Mouse (Mus musculus) intestine, postnatal 0 days (tissue): Measurements from ENCODE around the gene Cox6b2. TPM values are rescaled to one million over a fixed set of nuclear protein-coding genes. Genes with fewer than 3 reads are reported as not detected.

Source experiments
- ATAC-seq: fragments of 200-750 bp; cut with Nextera tagmentation; 2 replicates; pipeline ENCODE4 v1.8.0; 2017; ENCODE audit warnings: mild to moderate bottlenecking, moderate TSS enrichment, moderate library complexity
- H3K27ac ChIP-seq: fragments of 300-500 bp; sonication (generic); 2 replicates; pipeline ENCODE4 v1.5.1; 2014; ENCODE audit warnings: mild to moderate bottlenecking, low read depth, low read length, moderate library complexity
- H3K27me3 ChIP-seq: fragments of 300-500 bp; sonication (generic); replicated peaks from 2 replicates; pipeline ENCODE4 v1.6.1; 2014; ENCODE audit warnings: low read length, mixed read lengths; ENCODE audit not compliant: control insufficient read depth, insufficient read depth
- H3K36me3 ChIP-seq: fragments of 300-500 bp; sonication (generic); 2 replicates; pipeline ENCODE4 v1.6.1; 2014; ENCODE audit warnings: mild to moderate bottlenecking, moderate library complexity; ENCODE audit not compliant: control insufficient read depth, insufficient read depth
- H3K4me1 ChIP-seq: fragments of 300-500 bp; sonication (generic); replicated peaks from 2 replicates; pipeline ENCODE4 v1.6.1; 2014; ENCODE audit warnings: antibody characterized with exemption, low read length, mixed read lengths; ENCODE audit not compliant: control insufficient read depth, insufficient read depth
- H3K4me2 ChIP-seq: fragments of 300-500 bp; sonication (generic); replicated peaks from 2 replicates; pipeline ENCODE4 v1.6.1; 2014; ENCODE audit warnings: low read depth, mild to moderate bottlenecking, moderate library complexity
- H3K4me3 ChIP-seq: fragments of 300-500 bp; sonication (generic); 2 replicates; pipeline ENCODE4 v1.5.1; 2014; ENCODE audit warnings: low read depth, low read length
- H3K9ac ChIP-seq: fragments of 300-500 bp; sonication (generic); 2 replicates; pipeline ENCODE4 v1.6.1; 2014; ENCODE audit warnings: mild to moderate bottlenecking, low read depth, low read length
- H3K9me3 ChIP-seq: fragments of 300-500 bp; sonication (generic); 2 replicates; pipeline ENCODE4 v1.6.1; 2016; ENCODE audit warnings: mixed run types; ENCODE audit not compliant: control insufficient read depth
- CTCF ChIP-seq: sonication (generic); IDR thresholded peaks from 2 replicates; pipeline ENCODE4 v1.5.1; 2016; ENCODE audit warnings: low read depth, mild to moderate bottlenecking, control low read depth, antibody characterized with exemption, moderate library complexity
- WGBS: fragments of 180-500 bp; shearing (Covaris S2); extraction: QIAGEN DNeasy Blood & Tissue Kit; methylation state at CpG from one replicate; pipeline ENCODE4 v1.1.7; 2014; 5-methylcytosine and 5-hydroxymethylcytosine counted together
- polyA plus RNA-seq: library from polyadenylated mRNA; unstranded; fragments of >200 nt; fragmentation: Nextera tagmentation; extraction: Ambion mirVana; gene quantifications from 2 replicates; pipeline ENCODE4 v1.2.1, GENCODE M21; 2015

The Cox6b2 gene
- polyA plus RNA-seq, 1 experiment from 2014 or later: 48.5 TPM

- H3K27me3 ChIP-seq: no peaks in the 10 kb centered on the region
- H3K9me3 ChIP-seq: no peaks in the 10 kb centered on the region
- no peak overlapping the region for H3K4me2 ChIP-seq
- H3K27ac ChIP-seq: no peak overlapping the region
- TF ChIP-seq CTCF: peak; percentile 77
- H3K4me3 ChIP-seq: no peak overlapping the region
- H3K36me3 ChIP-seq: peaks cover 26% of the 10 kb centered on the region
- no peaks in the 10 kb centered on the region for H3K4me1 ChIP-seq
- no peak for ATAC-seq
- no peak overlapping the region for H3K9ac ChIP-seq
- 51% methylated on average over 18 of the region's 18 CpGs for WGBS
These were observed 47.8 kb downstream of the Cox6b2 start for GRCm38 (mm10) chr7:4705098-4705497.

GRCm38 (mm10) chr7:4703195-4703594 lies 49.7 kb downstream of the Cox6b2 start:
- Histone ChIP-seq H3K4me3 (no peak overlapping the region), H3K9me3 (no peaks in the 10 kb centered on the region), H3K36me3 (peaks cover 20% of the 10 kb centered on the region), H3K27ac (no peak overlapping the region), H3K9ac (no peak overlapping the region), H3K4me2 (no peak overlapping the region), H3K27me3 (no peaks in the 10 kb centered on the region), H3K4me1 (no peaks in the 10 kb centered on the region)
- 89% methylated on average over 7 of the region's 7 CpGs for WGBS
- no peak for ATAC-seq
- 0 out of 2 replicates have a peak, but pooled peaks have one; percentile 15 for TF ChIP-seq CTCF

GRCm38 (mm10) chr7:4702334-4702733 lies 50.6 kb downstream of the Cox6b2 start:
- Histone ChIP-seq H3K9ac (no peak overlapping the region), H3K9me3 (no peaks in the 10 kb centered on the region), H3K4me3 (no peak overlapping the region), H3K4me2 (no peak overlapping the region), H3K4me1 (no peaks in the 10 kb centered on the region), H3K36me3 (peaks cover 13% of the 10 kb centered on the region; the same call in 1 of the 2 replicates), H3K27ac (no peak overlapping the region), H3K27me3 (no peaks in the 10 kb centered on the region)
- no peak for TF ChIP-seq CTCF
- no peak for ATAC-seq
- 66% methylated on average over 8 of the region's 8 CpGs for WGBS

Other genes starting within 250 kb of the Cox6b2 start
- 20.1 and 24.3 TPM in 2 replicates for gene Tnnt1, start 236.7 kb downstream of the Cox6b2 start, polyA plus RNA-seq
- 1.1 TPM in 2 replicates for gene Tnni3, start 228.9 kb downstream of the Cox6b2 start, polyA plus RNA-seq
- 0.33 and 0.54 TPM in 2 replicates for gene Dnaaf3, start 220.6 kb downstream of the Cox6b2 start, polyA plus RNA-seq
- 5.3 and 5.7 TPM in 2 replicates for gene Syt5, start 205.6 kb downstream of the Cox6b2 start, polyA plus RNA-seq
- 16.7 and 17.1 TPM in 2 replicates for gene Ptprh, start 149.1 kb downstream of the Cox6b2 start, polyA plus RNA-seq
- 25.1 and 31.4 TPM in 2 replicates for gene Tmem86b, start 121.7 kb downstream of the Cox6b2 start, polyA plus RNA-seq
- gene Ppp6r1, start 94.1 kb downstream of the Cox6b2 start, polyA plus RNA-seq: 4.7 and 5.8 TPM in 2 replicates
- gene Hspbp1, start 68.0 kb downstream of the Cox6b2 start, polyA plus RNA-seq: 43.3 and 45.6 TPM in 2 replicates
- gene Brsk1, start 62.5 kb downstream of the Cox6b2 start, polyA plus RNA-seq: 0.89 and 0.98 TPM in 2 replicates
- 20.7 and 21.5 TPM in 2 replicates for gene Tmem150b, start 27.8 kb downstream of the Cox6b2 start, polyA plus RNA-seq
- 35.8 and 40.2 TPM in 2 replicates for gene Kmt5c, start 13.0 kb downstream of the Cox6b2 start, polyA plus RNA-seq
- gene Fam71e2, start 18.2 kb upstream of the Cox6b2 start, polyA plus RNA-seq: not detected in 2 replicates
- 0.12 and 0.30 TPM in 2 replicates for gene Il11, start 29.8 kb upstream of the Cox6b2 start, polyA plus RNA-seq
- 0.59 TPM in 1 of 2 replicates, not detected in the other for gene Tmem190, start 29.8 kb upstream of the Cox6b2 start, polyA plus RNA-seq
- gene Tmem238, start 36.6 kb upstream of the Cox6b2 start, polyA plus RNA-seq: 74.3 and 75.5 TPM in 2 replicates
- 419 and 467 TPM in 2 replicates for gene Rpl28, start 39.8 kb upstream of the Cox6b2 start, polyA plus RNA-seq
- gene Ube2s, start 59.5 kb upstream of the Cox6b2 start, polyA plus RNA-seq: 116 and 126 TPM in 2 replicates
- 0.07 and 0.09 TPM in 2 replicates for gene Shisa7, start 91.6 kb upstream of the Cox6b2 start, polyA plus RNA-seq
- 12.5 and 15.5 TPM in 2 replicates for gene Isoc2b, start 117.2 kb upstream of the Cox6b2 start, polyA plus RNA-seq
- gene Isoc2a, start 124.1 kb upstream of the Cox6b2 start, polyA plus RNA-seq: 1.3 and 1.6 TPM in 2 replicates
- gene Gm36210, start 153.4 kb upstream of the Cox6b2 start, polyA plus RNA-seq: not detected in 2 replicates
- gene Zfp628, start 162.1 kb upstream of the Cox6b2 start, polyA plus RNA-seq: 2.9 TPM in 2 replicates
- 1.5 and 1.9 TPM in 2 replicates for gene Nat14, start 168.9 kb upstream of the Cox6b2 start, polyA plus RNA-seq
- 2.3 and 2.6 TPM in 2 replicates for gene Ssc5d, start 172.7 kb upstream of the Cox6b2 start, polyA plus RNA-seq
- 0.47 and 0.76 TPM in 2 replicates for gene Sbk2, start 211.3 kb upstream of the Cox6b2 start, polyA plus RNA-seq
- gene Sbk3, start 218.1 kb upstream of the Cox6b2 start, polyA plus RNA-seq: not detected in 2 replicates
- 10.5 and 12.9 TPM in 2 replicates for gene Zfp579, start 243.1 kb upstream of the Cox6b2 start, polyA plus RNA-seq